Mouse (Mus musculus) urinary bladder, adult 2 months (tissue): ENCODE measurements around the gene Sptlc3. TPM values are rescaled to one million over a fixed set of nuclear protein-coding genes. Genes with fewer than 3 reads are reported as not detected.

Experiments used
- DNase-seq: peaks from one replicate; pipeline ENCODE4 v3.0.0; 2022; ENCODE audit warnings: low spot score
- polyA plus RNA-seq: library from polyadenylated mRNA; depleted of rRNA; stranded (reverse); fragments of >200 nt; gene quantifications from 2 replicates; pipeline ENCODE4 v1.2.3, GENCODE M21; 2012; rRNA removed

The Sptlc3 gene
- polyA plus RNA-seq, 1 experiment = 42.1 TPM

- no peak for DNase-seq
These were observed 144.1 kb downstream of the Sptlc3 start for GRCm38 (mm10) chr2:139637861-139638260.

DNA sequence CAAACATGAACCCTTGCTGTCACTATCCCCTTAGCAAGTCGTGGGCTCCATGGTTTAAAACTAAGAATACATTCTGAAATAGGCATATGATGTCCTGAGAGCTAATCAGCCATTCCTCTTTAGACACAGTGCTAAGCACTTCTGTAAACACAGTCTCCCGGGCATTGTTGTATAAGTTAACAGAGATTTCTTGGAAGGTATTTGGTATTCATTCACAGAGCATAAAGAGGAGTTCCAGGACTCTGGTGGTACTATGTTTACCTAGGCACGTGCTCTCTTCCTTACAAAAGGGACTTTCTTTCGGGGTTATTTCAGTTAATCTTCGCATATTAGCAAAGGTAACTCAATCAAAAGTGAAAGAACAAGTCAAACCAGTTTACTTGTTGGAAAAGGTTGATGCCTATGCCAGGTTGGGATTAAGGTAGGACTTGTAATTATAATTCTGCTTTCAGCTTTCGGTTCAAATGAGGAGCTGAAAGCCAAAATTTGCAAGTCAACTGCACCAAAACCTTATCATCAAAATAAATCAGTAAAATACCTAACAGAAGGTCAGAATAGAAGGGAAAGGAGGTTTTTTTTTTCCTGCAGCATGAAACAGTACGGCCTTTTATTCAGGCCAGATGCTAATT, 148.2 kb downstream of the Sptlc3 start:
- DNase-seq = no peak

DNA sequence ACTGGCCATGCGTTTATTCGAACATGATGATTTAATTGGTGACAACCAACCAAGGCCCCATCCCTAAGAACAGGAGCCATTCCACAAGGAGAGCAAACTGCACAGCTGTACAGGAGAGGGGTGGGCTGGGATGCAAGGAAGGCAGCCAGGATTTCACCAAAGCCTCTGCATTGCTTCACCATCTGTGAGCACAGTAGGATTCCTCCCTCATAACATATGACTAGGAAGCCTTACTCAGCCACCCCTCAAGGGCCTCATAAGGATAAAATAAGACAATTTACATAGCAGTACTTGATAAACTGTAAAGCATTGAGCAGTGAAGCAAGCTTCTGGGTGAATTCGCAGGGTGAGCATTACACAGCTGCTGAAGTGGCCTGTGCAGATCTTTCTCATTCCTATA, 155.8 kb downstream of the Sptlc3 start:
- DNase-seq = no peak

GRCm38 (mm10) chr2:139656750-139657149, 163.0 kb downstream of the Sptlc3 start:
- no peak for DNase-seq

DNA sequence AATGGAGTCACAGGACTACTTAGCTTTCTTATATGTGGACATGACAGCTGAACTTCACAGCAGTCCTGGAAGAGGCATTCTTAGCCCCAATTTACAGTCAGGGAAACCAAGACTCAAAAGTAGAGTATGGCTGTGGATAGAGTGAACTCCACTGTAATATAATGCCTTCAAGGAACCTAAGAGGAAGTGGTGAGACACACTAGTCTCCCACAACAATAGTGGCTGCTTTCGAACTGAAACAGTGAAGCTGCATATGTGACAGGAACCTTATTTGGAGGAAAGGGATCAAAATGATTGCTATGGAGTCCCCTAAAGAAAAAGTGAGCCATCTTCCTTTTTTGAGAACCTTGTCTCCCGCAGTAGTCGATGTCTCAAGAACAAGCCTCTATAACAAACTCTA, 178.1 kb downstream of the Sptlc3 start:
- DNase-seq = no peak

DNA sequence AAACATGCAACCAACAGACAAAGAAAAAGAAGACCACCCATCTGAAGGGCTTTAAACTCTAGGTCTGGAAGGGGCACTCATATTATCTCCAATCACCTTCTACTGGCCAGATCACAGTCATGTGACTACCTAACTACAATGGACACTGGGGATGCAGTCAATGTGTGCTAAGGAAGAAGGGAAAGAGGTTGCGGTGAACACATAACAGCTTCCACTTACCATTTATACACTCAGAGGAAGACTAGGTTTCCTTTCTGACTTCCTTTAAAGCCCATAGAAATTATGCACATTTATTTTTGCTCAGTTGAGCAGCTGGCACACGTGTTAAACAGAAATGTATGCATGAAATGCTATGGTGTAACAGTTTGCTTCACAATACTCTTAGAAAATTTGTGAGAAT, 178.7 kb downstream of the Sptlc3 start:
- no peak for DNase-seq

DNA sequence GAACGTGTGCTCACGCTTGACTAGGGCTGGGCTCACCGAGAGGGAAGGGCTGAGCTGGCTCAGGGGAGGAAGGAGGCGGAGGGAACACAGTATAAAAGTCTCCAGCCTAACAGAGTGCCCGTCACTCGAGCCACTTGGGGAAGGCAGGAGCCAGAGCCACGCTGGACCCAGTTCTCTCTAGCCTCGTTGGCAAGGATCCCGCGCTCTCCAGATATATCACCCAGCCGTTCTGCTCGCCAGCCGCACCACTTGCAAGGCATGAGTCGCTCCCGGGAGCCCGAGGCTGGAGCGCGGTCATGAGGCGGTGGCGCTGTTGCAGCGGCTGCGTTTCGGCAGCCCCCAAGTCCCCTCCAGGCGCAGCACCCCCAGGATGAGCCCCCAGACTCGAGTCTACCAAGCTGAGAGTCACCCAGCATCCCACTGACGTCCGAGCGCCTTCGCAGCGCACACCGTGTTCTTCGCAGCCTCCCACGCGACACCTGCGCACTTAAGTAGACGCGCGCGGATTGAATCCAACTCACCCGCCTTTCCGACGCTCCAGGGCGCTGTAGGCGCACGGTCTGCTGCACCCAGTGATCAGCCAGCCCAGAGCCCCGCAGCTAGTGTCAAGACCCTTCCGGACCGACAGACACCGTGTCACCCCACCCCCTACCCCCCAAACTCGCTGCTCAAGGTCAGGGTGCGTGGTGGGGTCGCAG, 183.5 kb downstream of the Sptlc3 start:
- DNase-seq = peak; percentile 50

GRCm38 (mm10) chr2:139677809-139678274, 184.1 kb downstream of the Sptlc3 start, which contains the start of gene Ism1:
TSS of gene Ism1 (plus strand) at chr2:139678178.
- DNase-seq = peak; percentile 42

- DNase-seq = no peak
These were observed 184.8 kb downstream of the Sptlc3 start for GRCm38 (mm10) chr2:139678275-139679140.

DNA sequence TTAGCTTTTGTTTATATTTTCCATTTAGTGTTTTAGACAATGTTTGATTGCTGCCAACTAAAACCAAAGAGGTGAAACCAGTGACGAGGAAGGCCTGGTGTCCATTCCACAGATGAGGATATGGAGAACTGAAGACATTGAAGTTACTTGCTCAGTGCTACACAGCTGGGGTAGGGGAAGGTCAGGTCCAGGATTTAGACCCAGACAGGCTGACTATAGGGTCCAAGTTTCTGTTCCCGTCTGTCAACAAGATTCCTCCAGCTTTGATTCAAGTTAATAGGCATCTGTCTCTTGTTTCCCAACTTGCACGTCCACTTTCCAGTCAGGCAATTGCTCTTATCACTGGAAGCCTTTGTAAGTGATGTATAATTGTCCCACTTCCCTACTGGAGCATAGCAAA, 188.8 kb downstream of the Sptlc3 start:
- DNase-seq = no peak

Other genes starting within 250 kb of the Sptlc3 start
- 5.0 and 6.8 TPM in 2 replicates for gene Ism1, start 184.3 kb downstream of the Sptlc3 start, polyA plus RNA-seq